ENCODE assay signal across 29 mouse cellular contexts in genomic region chr14:56379336-56379735, GRCm38 (mm10). TPM values are rescaled to one million over a fixed set of nuclear protein-coding genes. Genes with fewer than 3 reads are reported as not detected.
DNase-seq lines count a peak whose midpoint lies in the region; ATAC-seq and TF ChIP-seq lines count a peak whose summit lies in the region.
"Had no signal": no experiment of that assay in that cellular context is flagged by ENCODE, and none has a peak within 500 bp of the region (broad histone marks: within the 10 kb centered on the region; RNA-seq: fewer than 3 reads in every experiment).

No protein-coding gene starts in this region.

- H3K27me3 ChIP-seq in Patski, result no peaks in the 10 kb centered on the region
- no peaks in the 10 kb centered on the region for H3K27me3 ChIP-seq in kidney, embryonic 16.5 days (ENCODE audit: insufficient read depth, low read length)
- H3K27me3 ChIP-seq in forebrain, embryonic 13.5 days, result no peaks in the 10 kb centered on the region
- H3K27me3 ChIP-seq: embryonic facial prominence, embryonic 15.5 days; hindbrain, embryonic 12.5 days; intestine, embryonic 15.5 days; limb, embryonic 12.5 days; liver, embryonic 15.5 days; stomach, embryonic 15.5 days had no signal

- peak; percentile 58 for ATAC-seq in Patski
- peak; percentile 54; the same call in 1 of the 2 replicates for ATAC-seq in kidney, embryonic 16.5 days (ENCODE audit: low FRiP score, low TSS enrichment)
- ATAC-seq in forebrain, embryonic 13.5 days, result no peak
- ATAC-seq: forebrain, embryonic 14.5 days; hindbrain, postnatal 0 days; intestine, embryonic 15.5 days; midbrain, embryonic 16.5 days had no signal

- peak; percentile 10 to 30 for DNase-seq in lung, adult 18-20 months
- DNase-seq in lung, postnatal 4 days, result no peak
- DNase-seq in Patski (ENCODE audit: low read depth, low spot score), result peak; percentile 19
- peak; percentile 52 for DNase-seq in lung, postnatal 36 days
- DNase-seq: adrenal gland, adult 8-10 months; B cell, adult 2 months; cerebellum, adult 8-10 months; cerebellum, postnatal 25 days; gastrocnemius, postnatal 14 days; heart, adult 18-20 months; heart, postnatal 36 days; right cerebral cortex, postnatal 25 days had no signal

- H3K4me2 ChIP-seq in kidney, embryonic 16.5 days (replicated peaks; ENCODE audit: low read depth, low read length), result 0 out of 2 replicates have a peak overlapping the region, but pooled peaks have one; percentile 16
- no peak overlapping the region for H3K4me2 ChIP-seq in forebrain, embryonic 13.5 days
- H3K4me2 ChIP-seq: embryonic facial prominence, embryonic 15.5 days; heart, embryonic 11.5 days; hindbrain, embryonic 12.5 days; intestine, embryonic 15.5 days; limb, embryonic 12.5 days; liver, embryonic 15.5 days; stomach, embryonic 15.5 days had no signal

- H3K9ac ChIP-seq in kidney, embryonic 16.5 days (replicated peaks; ENCODE audit: low read length), result no peak overlapping the region
- no peak overlapping the region for H3K9ac ChIP-seq in forebrain, embryonic 13.5 days
- H3K9ac ChIP-seq: embryonic facial prominence, embryonic 15.5 days; hindbrain, embryonic 12.5 days; intestine, embryonic 15.5 days; limb, embryonic 12.5 days; liver, embryonic 15.5 days; stomach, embryonic 15.5 days had no signal

- no peak overlapping the region for H3K4me3 ChIP-seq in kidney, embryonic 16.5 days (ENCODE audit: low read length)
- H3K4me3 ChIP-seq in forebrain, embryonic 13.5 days, result no peak overlapping the region
- H3K4me3 ChIP-seq: embryonic facial prominence, embryonic 10.5 days; embryonic facial prominence, embryonic 15.5 days; hindbrain, embryonic 12.5 days; intestine, embryonic 15.5 days; limb, embryonic 12.5 days; liver, embryonic 15.5 days; midbrain, embryonic 10.5 days; stomach, embryonic 15.5 days had no signal

- CTCF ChIA-PET in Patski (lab: Charles Lee), result no interaction called here

- H3K36me3 ChIP-seq in kidney, embryonic 16.5 days (ENCODE audit: insufficient read depth, low read length), result no peaks in the 10 kb centered on the region
- H3K36me3 ChIP-seq in forebrain, embryonic 13.5 days (ENCODE audit: poor library complexity, severe bottlenecking), result no peaks in the 10 kb centered on the region
- H3K36me3 ChIP-seq: embryonic facial prominence, embryonic 10.5 days; embryonic facial prominence, embryonic 15.5 days; hindbrain, embryonic 12.5 days; intestine, embryonic 15.5 days; limb, embryonic 12.5 days; liver, embryonic 15.5 days; midbrain, embryonic 10.5 days; stomach, embryonic 15.5 days had no signal

- TF ChIP-seq CTCF in Patski (IDR thresholded peaks at IDR 0.05), result no peak

- no peaks in the 10 kb centered on the region for H3K9me3 ChIP-seq in kidney, embryonic 16.5 days (ENCODE audit: low read length)
- no peaks in the 10 kb centered on the region for H3K9me3 ChIP-seq in forebrain, embryonic 13.5 days (replicated peaks)
- H3K9me3 ChIP-seq: embryonic facial prominence, embryonic 10.5 days; embryonic facial prominence, embryonic 15.5 days; hindbrain, embryonic 12.5 days; intestine, embryonic 15.5 days; limb, embryonic 12.5 days; liver, embryonic 15.5 days; midbrain, embryonic 10.5 days; stomach, embryonic 15.5 days had no signal

- peak overlapping the region; percentile 8; the same call in 1 of the 2 replicates for H3K27ac ChIP-seq in kidney, embryonic 16.5 days (ENCODE audit: low read length)
- H3K27ac ChIP-seq in forebrain, embryonic 13.5 days, result no peak overlapping the region
- H3K27ac ChIP-seq: embryonic facial prominence, embryonic 10.5 days; embryonic facial prominence, embryonic 15.5 days; hindbrain, embryonic 12.5 days; hindbrain, postnatal 0 days; intestine, embryonic 15.5 days; limb, embryonic 12.5 days; liver, embryonic 15.5 days; midbrain, embryonic 10.5 days; stomach, embryonic 15.5 days had no signal

- H3K4me1 ChIP-seq in kidney, embryonic 16.5 days (ENCODE audit: insufficient read depth, low read length), result peaks cover 6% of the 10 kb centered on the region; the same call in 1 of the 2 replicates
- no peaks in the 10 kb centered on the region for H3K4me1 ChIP-seq in forebrain, embryonic 13.5 days
- H3K4me1 ChIP-seq: embryonic facial prominence, embryonic 15.5 days; hindbrain, embryonic 12.5 days; intestine, embryonic 15.5 days; limb, embryonic 12.5 days; liver, embryonic 15.5 days; midbrain, embryonic 10.5 days; stomach, embryonic 15.5 days had no signal

- POLR2A ChIA-PET in Patski (lab: Charles Lee), result no interaction called here

- WGBS in kidney, embryonic 16.5 days, result 37% methylated on average over 9 of the region's 9 CpGs
- 71% methylated on average over 9 of the region's 9 CpGs for WGBS in forebrain, embryonic 13.5 days

- in situ Hi-C loops in Patski (cut with MboI; ENCODE audit: low pct_unique_long_range_greater_than_20kb), result loop anchor here (25.0 kb wide), 1 partner anchor 683 kb away; the partner anchor contains the start of gene Gja3

RNA-seq across cellular contexts. Expression of gene Atp12a, which starts 14.5 kb away (rescaled TPM):
- polyA plus RNA-seq in Patski (2021), result not detected
- 2.8 and 2.9 TPM in 2 replicates for polyA plus RNA-seq in kidney, embryonic 16.5 days (2015; fragmentation: Nextera tagmentation; extraction: Ambion mirVana)
- polyA plus RNA-seq in forebrain, embryonic 13.5 days (2015; fragmentation: Nextera tagmentation; extraction: Ambion mirVana), result 0.12 and 0.13 TPM in 2 replicates
- polyA plus RNA-seq: embryonic facial prominence, embryonic 10.5 days; heart, embryonic 11.5 days; hindbrain, embryonic 12.5 days; limb, embryonic 12.5 days; liver, embryonic 15.5 days; midbrain, embryonic 10.5 days; neural tube, embryonic 11.5 days had no signal

RNA-seq across cellular contexts. Expression of gene Rnf17, which starts 23.0 kb away (rescaled TPM):
- polyA plus RNA-seq in Patski (2021), result not detected
- polyA plus RNA-seq in kidney, embryonic 16.5 days (2015; fragmentation: Nextera tagmentation; extraction: Ambion mirVana), result 0.92 and 1.2 TPM in 2 replicates
- polyA plus RNA-seq in forebrain, embryonic 13.5 days (2015; fragmentation: Nextera tagmentation; extraction: Ambion mirVana), result 0.28 and 0.57 TPM in 2 replicates
- polyA plus RNA-seq: large intestine, adult 2 months; liver, adult 2 months had no signal

Comparison
In these comparisons a context has a peak if more than half of its experiments do, and no peak if none do; other contexts are left out.
1. DNase-seq: peak in lung, adult 18-20 months (2 of 2), Patski (single experiment) and lung, postnatal 36 days (single experiment); none in lung, postnatal 4 days (0 of 2).